Mouse (Mus musculus): ENCODE data around the gene Sh2d7. TPM values are rescaled to one million over a fixed set of nuclear protein-coding genes. Genes with fewer than 3 reads are reported as not detected.

Sh2d7 gene
- total RNA-seq, 1 experiment = 0.18 TPM

DNA sequence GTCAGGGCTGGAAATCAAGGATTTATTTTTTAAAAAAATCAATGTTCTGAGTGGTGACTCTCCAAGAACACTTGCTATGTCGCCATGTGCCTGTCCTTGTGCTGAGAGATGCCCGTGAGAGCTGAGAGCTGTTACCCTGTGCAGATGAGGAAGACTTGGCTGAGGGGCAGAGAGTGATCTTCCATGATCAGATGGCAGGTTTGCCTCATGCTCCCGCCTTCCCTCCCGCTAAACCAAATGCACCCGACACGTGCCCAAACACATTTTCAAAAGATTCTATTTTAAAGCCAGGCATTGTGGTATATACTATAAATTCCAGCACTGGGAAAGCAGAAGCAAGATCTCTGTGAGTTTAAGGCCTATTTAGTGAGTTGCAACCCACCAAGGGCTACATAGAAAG is 7.9 kb upstream of the Sh2d7 start:
- no peak overlapping the region for H3K4me3 ChIP-seq (ENCODE audit: insufficient read depth in 1 of 2, low read depth in 1 of 2, low read length in 2 of 2, poor library complexity in 1 of 2, severe bottlenecking in 1 of 2)
- no peaks in the 10 kb centered on the region for H3K9me3 ChIP-seq (ENCODE audit: control insufficient read depth, insufficient read depth, low read depth, low read length)
- in situ Hi-C loops (cut with MboI; ENCODE audit: low sequenced_read_pairs in 2 of 2, unreplicated experiment in 2 of 2) = no loop called here
- TF ChIP-seq MAFK (IDR thresholded peaks at IDR 0.05; ENCODE audit: insufficient read depth, low read depth, low read length) = no peak
- no peak for DNase-seq (ENCODE audit: low read depth, low spot score)
- H3K27ac ChIP-seq (ENCODE audit: insufficient read depth, low read depth, low read length, poor library complexity, severe bottlenecking) = no peak overlapping the region
- H3K4me1 ChIP-seq (ENCODE audit: control insufficient read depth in 2 of 2, insufficient read depth in 2 of 2, low read length in 2 of 2, poor library complexity in 1 of 2) = no peaks in the 10 kb centered on the region
- H3K36me3 ChIP-seq (ENCODE audit: control insufficient read depth, insufficient read depth, low read length, poor library complexity, severe bottlenecking) = no peaks in the 10 kb centered on the region
- no peak overlapping the region for H3K9ac ChIP-seq (ENCODE audit: insufficient read depth, low read depth, low read length, poor library complexity, severe bottlenecking)

DNA sequence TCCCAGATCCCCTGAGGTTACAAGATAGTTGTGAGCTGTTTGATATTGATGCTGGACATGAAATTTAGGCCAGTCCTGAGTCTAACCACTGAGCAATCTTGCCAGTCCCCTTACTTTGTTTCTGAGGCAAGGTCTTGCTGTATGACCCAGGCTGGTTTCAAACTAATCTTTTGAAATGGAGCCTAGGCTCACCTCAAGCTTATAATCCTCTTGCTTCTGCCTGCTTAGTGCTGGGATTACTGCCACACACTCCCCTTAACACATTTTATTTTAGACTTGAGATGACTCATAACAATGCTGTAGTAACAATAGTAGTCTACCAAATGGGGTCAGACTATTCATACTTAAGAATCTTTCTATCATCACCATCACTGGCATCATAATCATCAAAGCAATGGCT is 7.4 kb upstream of the Sh2d7 start:
- Histone ChIP-seq H3K9me3 (ENCODE audit: control insufficient read depth, insufficient read depth, low read depth, low read length) (no peaks in the 10 kb centered on the region), H3K9ac (ENCODE audit: insufficient read depth, low read depth, low read length, poor library complexity, severe bottlenecking) (no peak overlapping the region), H3K27ac (ENCODE audit: insufficient read depth, low read depth, low read length, poor library complexity, severe bottlenecking) (no peak overlapping the region), H3K4me3 (ENCODE audit: insufficient read depth in 1 of 2, low read depth in 1 of 2, low read length in 2 of 2, poor library complexity in 1 of 2, severe bottlenecking in 1 of 2) (no peak overlapping the region), H3K36me3 (ENCODE audit: control insufficient read depth, insufficient read depth, low read length, poor library complexity, severe bottlenecking) (no peaks in the 10 kb centered on the region), H3K4me1 (ENCODE audit: control insufficient read depth in 2 of 2, insufficient read depth in 2 of 2, low read length in 2 of 2, poor library complexity in 1 of 2) (no peaks in the 10 kb centered on the region)
- TF ChIP-seq HCFC1 (IDR thresholded peaks at IDR 0.05; ENCODE audit: borderline replicate concordance, insufficient read depth, low read length) = no peak
- no peak for TF ChIP-seq CHD2 (IDR thresholded peaks at IDR 0.05; ENCODE audit: low read depth, low read length)
- no peak for TF ChIP-seq ZNF384 (IDR thresholded peaks at IDR 0.05; ENCODE audit: low read depth, low read length)
- no peak for TF ChIP-seq ZC3H11A (IDR thresholded peaks at IDR 0.05; ENCODE audit: borderline replicate concordance, low read depth, low read length)
- no peak for TF ChIP-seq MAFK (IDR thresholded peaks at IDR 0.05; ENCODE audit: insufficient read depth, low read depth, low read length)
- DNase-seq (ENCODE audit: low read depth, low spot score) = no peak
- in situ Hi-C loops (cut with MboI; ENCODE audit: low sequenced_read_pairs in 2 of 2, unreplicated experiment in 2 of 2) = no loop called here

DNA sequence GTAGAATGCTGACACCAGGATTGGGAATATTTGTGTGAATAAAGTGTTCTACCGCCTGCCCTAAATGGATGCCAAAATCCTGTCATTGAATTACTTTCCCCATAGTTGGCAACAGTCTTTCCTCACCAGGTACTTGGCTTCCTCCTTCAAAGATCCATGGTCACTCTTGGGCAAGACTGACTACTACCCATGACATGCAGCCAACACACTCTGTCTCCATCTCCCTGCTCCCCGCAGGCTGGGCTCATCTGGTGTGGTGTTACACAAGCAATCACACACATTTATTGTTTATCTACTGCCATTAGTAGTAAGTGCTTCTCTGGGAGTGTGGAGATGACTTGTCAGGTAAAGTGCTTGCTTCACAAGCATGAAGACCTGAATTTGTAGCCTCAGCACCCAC is 5.9 kb upstream of the Sh2d7 start:
- Histone ChIP-seq H3K9me3 (ENCODE audit: control insufficient read depth, insufficient read depth, low read depth, low read length) (no peaks in the 10 kb centered on the region), H3K36me3 (ENCODE audit: control insufficient read depth, insufficient read depth, low read length, poor library complexity, severe bottlenecking) (no peaks in the 10 kb centered on the region), H3K27ac (ENCODE audit: insufficient read depth, low read depth, low read length, poor library complexity, severe bottlenecking) (no peak overlapping the region), H3K4me3 (ENCODE audit: insufficient read depth in 1 of 2, low read depth in 1 of 2, low read length in 2 of 2, poor library complexity in 1 of 2, severe bottlenecking in 1 of 2) (no peak overlapping the region), H3K4me1 (ENCODE audit: control insufficient read depth in 2 of 2, insufficient read depth in 2 of 2, low read length in 2 of 2, poor library complexity in 1 of 2) (no peaks in the 10 kb centered on the region), H3K9ac (ENCODE audit: insufficient read depth, low read depth, low read length, poor library complexity, severe bottlenecking) (no peak overlapping the region)
- in situ Hi-C loops (cut with MboI; ENCODE audit: low sequenced_read_pairs in 2 of 2, unreplicated experiment in 2 of 2) = no loop called here
- DNase-seq (ENCODE audit: low read depth, low spot score) = no peak
- TF ChIP-seq ZC3H11A (IDR thresholded peaks at IDR 0.05; ENCODE audit: borderline replicate concordance, low read depth, low read length) (no peak), HCFC1 (IDR thresholded peaks at IDR 0.05; ENCODE audit: borderline replicate concordance, insufficient read depth, low read length) (no peak), MAFK (IDR thresholded peaks at IDR 0.05; ENCODE audit: insufficient read depth, low read depth, low read length) (no peak), CHD2 (IDR thresholded peaks at IDR 0.05; ENCODE audit: low read depth, low read length) (no peak), ZNF384 (IDR thresholded peaks at IDR 0.05; ENCODE audit: low read depth, low read length) (no peak)

DNA sequence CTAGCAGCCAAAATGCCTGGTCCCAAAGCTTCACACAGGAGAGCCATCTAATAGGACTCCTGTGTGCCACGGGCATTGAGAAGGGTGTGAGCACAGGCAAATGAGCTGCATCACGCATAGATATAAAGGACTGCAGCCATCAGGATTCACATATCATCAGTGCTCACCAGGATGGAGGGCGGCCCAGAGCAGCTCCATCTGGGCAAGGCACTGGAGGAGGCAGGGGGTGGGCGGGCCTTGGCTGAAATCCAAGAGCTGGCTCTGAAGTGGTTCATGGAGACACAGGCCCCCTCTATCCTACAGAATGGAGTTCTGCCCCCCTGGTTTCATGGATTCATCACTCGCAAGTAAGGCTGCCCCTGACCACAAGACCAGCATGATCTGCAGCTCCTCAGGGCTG is 4.8 kb upstream of the Sh2d7 start:
- no peak for DNase-seq (ENCODE audit: low read depth, low spot score)
- Histone ChIP-seq H3K9me3 (ENCODE audit: control insufficient read depth, insufficient read depth, low read depth, low read length) (no peaks in the 10 kb centered on the region), H3K27ac (ENCODE audit: insufficient read depth, low read depth, low read length, poor library complexity, severe bottlenecking) (no peak overlapping the region), H3K4me1 (ENCODE audit: control insufficient read depth in 2 of 2, insufficient read depth in 2 of 2, low read length in 2 of 2, poor library complexity in 1 of 2) (peaks cover 0 to 2% of the 10 kb centered on the region in 2 experiments; a peak in 1 of 4 replicates), H3K36me3 (ENCODE audit: control insufficient read depth, insufficient read depth, low read length, poor library complexity, severe bottlenecking) (no peaks in the 10 kb centered on the region), H3K9ac (ENCODE audit: insufficient read depth, low read depth, low read length, poor library complexity, severe bottlenecking) (no peak overlapping the region), H3K4me3 (ENCODE audit: insufficient read depth in 1 of 2, low read depth in 1 of 2, low read length in 2 of 2, poor library complexity in 1 of 2, severe bottlenecking in 1 of 2) (no peak overlapping the region)
- no peak for TF ChIP-seq MAFK (IDR thresholded peaks at IDR 0.05; ENCODE audit: insufficient read depth, low read depth, low read length)
- no peak for TF ChIP-seq ZC3H11A (IDR thresholded peaks at IDR 0.05; ENCODE audit: borderline replicate concordance, low read depth, low read length)
- no peak for TF ChIP-seq HCFC1 (IDR thresholded peaks at IDR 0.05; ENCODE audit: borderline replicate concordance, insufficient read depth, low read length)
- TF ChIP-seq CHD2 (IDR thresholded peaks at IDR 0.05; ENCODE audit: low read depth, low read length) = no peak
- no peak for TF ChIP-seq ZNF384 (IDR thresholded peaks at IDR 0.05; ENCODE audit: low read depth, low read length)
- in situ Hi-C loops (cut with MboI; ENCODE audit: low sequenced_read_pairs in 2 of 2, unreplicated experiment in 2 of 2) = no loop called here

DNA sequence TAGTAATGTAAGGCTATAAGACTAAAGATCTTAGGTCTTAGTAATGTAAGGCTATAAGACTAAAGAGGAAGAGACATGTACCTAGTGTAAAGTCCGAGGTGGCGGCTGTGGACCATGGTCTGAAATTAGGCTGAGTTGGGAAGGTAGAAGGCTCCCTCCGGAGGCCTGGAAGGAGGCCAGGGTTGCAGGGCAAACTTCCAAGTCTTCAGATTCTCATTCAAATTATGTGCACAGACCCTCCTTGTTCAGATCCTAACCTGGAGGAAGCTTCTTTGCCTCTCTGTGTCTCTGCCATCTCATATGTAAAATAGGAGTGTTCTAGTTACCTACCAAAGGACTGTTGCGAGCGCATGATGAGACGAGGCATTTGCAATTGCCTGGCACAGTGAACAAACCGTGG is 2.5 kb upstream of the Sh2d7 start:
- H3K36me3 ChIP-seq (ENCODE audit: control insufficient read depth, insufficient read depth, low read length, poor library complexity, severe bottlenecking) = no peaks in the 10 kb centered on the region
- no peak for DNase-seq (ENCODE audit: low read depth, low spot score)
- no peak overlapping the region for H3K9ac ChIP-seq (ENCODE audit: insufficient read depth, low read depth, low read length, poor library complexity, severe bottlenecking)
- no peak overlapping the region for H3K27ac ChIP-seq (ENCODE audit: insufficient read depth, low read depth, low read length, poor library complexity, severe bottlenecking)
- no peaks in the 10 kb centered on the region for H3K9me3 ChIP-seq (ENCODE audit: control insufficient read depth, insufficient read depth, low read depth, low read length)
- H3K4me1 ChIP-seq (ENCODE audit: control insufficient read depth in 2 of 2, insufficient read depth in 2 of 2, low read length in 2 of 2, poor library complexity in 1 of 2) = peaks cover 0 to 2% of the 10 kb centered on the region in 2 experiments; a peak in 1 of 4 replicates
- in situ Hi-C loops (cut with MboI; ENCODE audit: low sequenced_read_pairs in 2 of 2, unreplicated experiment in 2 of 2) = no loop called here
- H3K4me3 ChIP-seq (ENCODE audit: insufficient read depth in 1 of 2, low read depth in 1 of 2, low read length in 2 of 2, poor library complexity in 1 of 2, severe bottlenecking in 1 of 2) = no peak overlapping the region
- no peak for TF ChIP-seq ZNF384 (IDR thresholded peaks at IDR 0.05; ENCODE audit: low read depth, low read length)
- TF ChIP-seq MAFK (IDR thresholded peaks at IDR 0.05; ENCODE audit: insufficient read depth, low read depth, low read length) = no peak
- TF ChIP-seq ZC3H11A (IDR thresholded peaks at IDR 0.05; ENCODE audit: borderline replicate concordance, low read depth, low read length) = no peak
- TF ChIP-seq CHD2 (IDR thresholded peaks at IDR 0.05; ENCODE audit: low read depth, low read length) = no peak
- no peak for TF ChIP-seq HCFC1 (IDR thresholded peaks at IDR 0.05; ENCODE audit: borderline replicate concordance, insufficient read depth, low read length)
